Mouse (Mus musculus): ENCODE results near the gene Rapgef2. TPM values are rescaled to one million over a fixed set of nuclear protein-coding genes. Genes with fewer than 3 reads are reported as not detected.

Gene Rapgef2
- total RNA-seq, 2 experiments from 2014 or later = 2.1 to 4.2 TPM

DNA sequence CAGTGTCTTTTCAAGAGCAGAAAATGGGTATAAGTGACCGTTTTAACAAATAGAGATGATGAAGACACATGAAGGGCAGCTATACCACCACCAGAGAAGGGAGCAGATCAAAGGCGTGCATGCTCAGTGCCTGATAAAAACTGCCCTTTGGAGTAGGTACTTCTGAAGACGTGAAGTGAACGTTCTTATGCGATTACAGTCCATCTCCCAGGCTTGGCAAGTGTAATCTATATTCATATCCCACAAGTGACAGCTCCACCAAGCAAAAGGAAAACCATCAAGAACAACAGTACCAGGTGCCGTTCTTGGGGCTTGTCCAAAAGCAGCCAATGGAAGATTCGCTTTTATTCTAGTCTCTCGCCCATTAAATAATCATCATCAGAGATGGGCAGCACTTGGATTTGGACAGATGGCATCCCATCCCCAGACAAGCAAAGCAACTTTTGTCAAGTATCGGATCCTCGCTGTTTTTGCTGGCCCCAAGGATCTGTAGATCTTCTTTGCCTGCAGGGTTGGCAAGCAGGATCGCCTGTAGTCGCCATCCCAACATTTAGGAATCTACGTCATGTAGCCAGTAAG, 1.1 kb downstream of the Rapgef2 start:
- no peak for ATAC-seq (replicated peaks; ENCODE audit: low FRiP score, poor library complexity, severe bottlenecking)

DNA sequence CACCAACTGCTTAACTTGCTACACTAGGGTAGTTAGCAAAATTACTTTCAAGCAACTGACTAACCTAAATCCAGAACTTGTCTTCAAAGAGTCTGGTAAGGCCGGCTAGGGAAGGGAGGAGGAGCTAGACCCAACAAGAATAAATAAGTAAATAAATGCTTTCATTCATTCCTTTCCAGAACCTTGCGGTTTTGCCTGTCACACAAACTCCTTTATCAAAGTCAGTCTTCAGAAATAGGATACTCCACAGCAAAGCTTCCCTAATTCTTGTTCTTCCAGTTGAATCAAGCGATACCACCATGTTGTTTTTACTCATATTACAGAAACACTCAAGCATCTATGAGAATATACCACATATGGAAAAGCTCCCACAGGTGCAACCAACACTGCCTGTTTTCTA, 2.3 kb downstream of the Rapgef2 start:
- no peak for ATAC-seq (replicated peaks; ENCODE audit: low FRiP score, poor library complexity, severe bottlenecking)

DNA sequence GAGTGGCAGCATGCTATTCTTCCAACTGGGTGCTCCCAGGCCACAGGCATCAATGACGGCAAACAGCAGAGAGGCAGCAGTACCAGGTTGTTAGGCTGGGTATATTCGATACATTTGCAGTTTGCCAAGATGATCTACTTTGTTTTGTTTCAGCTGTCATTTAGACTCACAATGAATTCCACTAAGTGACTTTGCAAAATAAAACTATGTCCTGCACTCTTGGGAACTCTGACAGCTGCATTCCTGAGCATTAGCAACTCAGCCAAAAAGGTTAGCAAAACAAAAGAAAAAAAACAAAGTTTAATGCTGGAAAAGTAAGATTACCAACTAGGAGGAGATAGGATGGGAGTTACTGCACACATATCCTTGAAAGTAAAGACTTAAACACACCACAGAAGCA, 3.3 kb downstream of the Rapgef2 start:
- no peak for ATAC-seq (replicated peaks; ENCODE audit: low FRiP score, poor library complexity, severe bottlenecking)

DNA sequence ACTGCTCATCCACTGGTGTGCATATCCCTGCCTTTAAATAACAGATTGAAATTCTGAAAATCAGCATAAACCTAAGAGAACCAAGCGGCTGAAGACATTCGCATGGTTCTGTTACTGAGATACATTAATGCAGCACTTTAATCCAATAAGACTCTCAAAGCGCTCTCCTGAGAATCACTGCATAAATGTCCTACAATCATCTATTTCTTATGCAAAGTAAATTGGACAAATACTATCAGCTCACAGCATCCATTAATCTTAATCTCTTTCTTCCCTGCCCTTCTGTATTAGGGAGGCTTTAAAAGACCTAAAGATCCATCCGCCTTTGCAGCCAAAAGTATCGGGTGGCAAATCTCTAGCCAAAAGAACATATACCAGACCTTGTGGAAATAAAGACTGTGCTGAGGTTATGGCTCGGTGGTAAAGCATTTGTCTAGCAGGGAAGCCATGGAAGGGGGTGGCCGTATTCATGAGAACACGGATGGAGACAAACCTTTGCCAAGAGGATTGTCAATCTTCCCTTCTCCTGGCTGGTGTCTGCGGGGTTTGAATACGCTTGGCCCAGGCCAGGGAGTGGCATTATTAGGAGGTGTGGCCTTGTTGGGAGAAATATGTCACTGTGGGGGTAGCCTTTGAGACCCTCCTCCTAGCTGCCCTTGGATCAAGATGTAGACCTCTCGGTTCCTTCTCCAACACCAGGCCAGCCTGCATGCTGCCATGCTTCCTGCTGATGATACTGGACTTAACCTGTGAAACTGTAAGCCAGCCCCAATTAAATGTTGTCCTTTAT, 10.3 kb downstream of the Rapgef2 start:
- ATAC-seq (replicated peaks; ENCODE audit: low FRiP score, poor library complexity, severe bottlenecking) = no peak

DNA sequence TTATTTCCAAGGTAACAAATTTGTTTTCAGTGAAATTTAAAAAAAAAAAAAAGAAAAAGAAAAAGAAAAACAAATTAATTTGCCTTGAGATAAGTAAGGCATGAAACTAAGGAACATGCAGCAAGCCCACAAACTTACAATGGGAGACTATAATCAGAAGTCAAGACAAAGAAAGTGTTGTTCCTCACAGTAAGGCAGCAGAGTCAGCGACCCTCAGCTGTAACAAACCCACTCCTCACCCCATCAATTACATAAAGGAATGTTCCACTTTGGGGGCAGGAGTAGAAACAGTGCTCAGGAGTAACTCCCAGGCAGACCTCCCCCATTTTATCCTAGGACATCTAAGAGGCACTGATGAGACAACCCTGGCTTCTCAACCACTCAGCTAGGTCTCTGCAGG, 13.0 kb downstream of the Rapgef2 start:
- no peak for ATAC-seq (replicated peaks; ENCODE audit: low FRiP score, poor library complexity, severe bottlenecking)

DNA sequence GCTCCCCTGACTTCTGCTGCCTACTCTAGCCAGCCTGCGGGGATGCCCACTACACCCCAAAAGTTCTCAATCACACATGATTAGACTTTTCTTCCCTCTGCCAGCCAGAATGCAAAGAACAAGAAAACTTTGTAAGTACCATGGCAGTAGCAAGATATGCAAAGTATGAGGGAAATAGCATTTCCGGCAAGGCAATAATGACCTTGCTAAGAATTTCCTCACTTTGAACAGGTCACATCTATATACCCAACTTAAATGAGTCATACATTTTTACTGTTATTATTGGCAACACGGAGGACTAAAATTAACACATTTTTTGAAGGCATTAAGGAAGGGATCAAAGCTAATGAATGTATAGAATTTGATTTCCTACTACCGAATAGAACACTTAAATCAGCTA, 13.4 kb downstream of the Rapgef2 start:
- ATAC-seq (replicated peaks; ENCODE audit: low FRiP score, poor library complexity, severe bottlenecking) = no peak

DNA sequence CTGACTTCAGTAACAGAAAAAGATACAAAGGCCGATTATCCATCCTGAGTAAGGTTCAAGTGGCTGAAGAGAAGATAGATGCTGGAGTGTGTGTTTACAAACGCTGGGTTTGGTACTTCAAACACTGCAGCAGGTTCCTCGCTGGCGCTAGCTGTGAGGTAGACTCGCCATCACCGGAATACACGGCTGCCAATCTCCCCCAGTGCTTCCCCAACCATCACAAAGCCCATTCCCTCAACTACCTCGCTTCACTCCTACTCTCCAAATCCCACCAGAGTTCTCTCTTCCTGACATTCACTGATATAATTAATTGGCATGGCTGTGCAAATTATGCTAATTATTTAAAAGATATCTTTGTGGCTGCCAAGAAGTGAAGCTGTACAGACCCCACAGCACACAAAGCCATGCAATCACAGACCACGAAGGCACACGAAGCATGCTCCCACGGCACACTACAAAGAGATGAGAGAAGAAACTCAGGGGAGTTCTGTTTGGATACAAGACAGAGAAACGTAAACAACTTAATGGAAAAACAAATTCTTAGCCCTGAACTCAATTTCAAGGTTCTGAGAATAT, 15.2 kb downstream of the Rapgef2 start:
- ATAC-seq (replicated peaks; ENCODE audit: low FRiP score, poor library complexity, severe bottlenecking) = no peak

DNA sequence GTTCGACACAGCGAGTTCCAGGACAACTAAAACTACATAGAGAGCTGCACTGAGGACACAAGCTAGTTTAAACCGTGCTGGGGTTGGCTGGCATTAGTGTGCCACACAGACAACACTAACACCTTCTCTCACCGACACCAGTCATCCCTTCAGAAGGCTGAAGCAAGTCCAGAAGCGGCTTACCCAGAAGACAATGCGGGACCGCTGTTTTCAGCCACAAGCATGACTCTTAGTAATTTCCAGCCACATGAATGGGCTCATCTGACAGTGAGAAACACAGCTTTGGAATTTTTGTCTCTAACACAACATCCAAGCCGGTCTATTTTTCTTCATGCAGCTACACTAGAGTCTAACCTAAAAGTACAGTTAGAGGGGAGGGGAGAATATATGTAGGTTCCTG, 16.4 kb downstream of the Rapgef2 start:
- no peak for ATAC-seq (replicated peaks; ENCODE audit: low FRiP score, poor library complexity, severe bottlenecking)

DNA sequence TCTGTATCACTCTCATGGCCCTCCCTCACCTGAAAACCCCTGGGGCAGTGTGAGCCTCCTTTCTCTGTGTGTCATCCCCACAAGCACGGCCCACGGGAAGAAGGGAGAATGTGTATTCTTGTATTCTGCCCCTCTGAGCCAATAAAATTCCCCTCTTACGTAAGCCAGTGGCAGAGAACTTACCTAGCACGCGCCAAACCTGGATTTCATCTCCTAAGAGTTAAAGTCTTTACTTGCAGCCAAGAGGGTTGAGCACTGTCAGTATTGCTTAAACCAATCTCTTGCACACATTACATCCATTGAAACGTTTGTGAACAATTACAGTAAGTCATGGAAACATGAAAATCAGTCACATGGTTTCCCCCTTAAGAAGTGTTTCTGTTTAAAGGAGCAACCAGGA, 19.3 kb downstream of the Rapgef2 start:
- no peak for ATAC-seq (replicated peaks; ENCODE audit: low FRiP score, poor library complexity, severe bottlenecking)

DNA sequence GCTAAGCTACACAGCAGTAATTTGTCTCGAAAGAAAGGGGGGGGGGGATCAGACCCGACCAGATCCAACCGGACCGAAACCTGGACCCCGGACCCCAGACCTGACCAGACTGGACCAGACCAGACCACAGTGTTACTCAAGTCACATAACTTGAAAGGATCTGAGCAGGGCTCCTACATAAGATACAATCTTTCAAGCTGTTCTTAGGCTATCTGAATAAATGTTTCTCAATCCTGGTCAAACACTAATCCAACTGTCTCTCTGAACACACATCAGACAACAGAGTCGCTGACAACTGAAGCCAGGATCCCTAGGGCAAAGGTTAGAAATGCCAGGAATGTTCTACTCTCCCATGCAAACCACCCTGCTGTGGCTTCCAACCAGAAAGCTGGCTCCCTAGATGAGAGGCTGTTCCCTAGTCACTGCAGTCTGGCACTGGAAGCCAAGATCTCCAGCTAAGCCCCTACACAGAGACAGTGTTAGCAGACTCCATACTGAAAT, 24.5 kb downstream of the Rapgef2 start:
- ATAC-seq (replicated peaks; ENCODE audit: low FRiP score, poor library complexity, severe bottlenecking) = no peak

DNA sequence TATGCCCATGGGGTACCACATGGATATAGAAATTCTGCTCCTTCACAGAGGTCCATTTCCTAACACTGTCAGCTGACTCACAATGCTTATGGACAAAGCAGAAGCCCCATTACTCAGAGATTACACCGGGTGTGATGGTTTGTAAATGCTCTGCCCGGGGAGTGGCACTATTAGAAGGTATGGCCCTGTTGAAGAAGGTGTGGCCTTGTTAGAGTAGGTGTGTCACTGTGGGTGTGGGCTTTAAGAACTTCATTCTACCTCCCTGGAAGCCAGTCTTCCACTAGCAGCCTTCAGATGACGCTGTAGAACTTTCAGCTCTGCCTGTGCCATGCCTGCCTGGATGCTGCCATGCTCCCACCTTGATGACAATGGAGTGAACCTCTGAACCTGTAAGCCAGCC, 32.3 kb downstream of the Rapgef2 start:
- ATAC-seq (replicated peaks; ENCODE audit: low FRiP score, poor library complexity, severe bottlenecking) = no peak

DNA sequence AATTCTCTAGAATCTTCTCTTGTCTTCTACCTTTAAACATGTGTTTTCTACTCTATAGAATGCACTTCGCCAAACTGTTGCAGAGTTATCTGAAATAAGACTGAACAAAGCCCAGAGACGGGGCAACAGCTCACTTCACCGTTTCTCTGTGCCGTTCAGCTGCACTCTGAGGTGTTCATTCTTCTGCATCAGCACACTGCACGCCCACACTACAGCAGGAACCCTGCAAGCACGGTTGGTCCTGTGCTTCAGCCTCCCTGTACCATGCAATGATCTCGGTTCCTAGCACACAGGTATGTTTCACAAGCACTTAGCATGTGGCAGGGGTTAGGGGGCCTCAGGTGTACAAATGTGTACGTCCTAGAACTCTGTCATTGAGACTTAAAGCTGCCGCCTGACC, 32.9 kb downstream of the Rapgef2 start:
- no peak for ATAC-seq (replicated peaks; ENCODE audit: low FRiP score, poor library complexity, severe bottlenecking)

DNA sequence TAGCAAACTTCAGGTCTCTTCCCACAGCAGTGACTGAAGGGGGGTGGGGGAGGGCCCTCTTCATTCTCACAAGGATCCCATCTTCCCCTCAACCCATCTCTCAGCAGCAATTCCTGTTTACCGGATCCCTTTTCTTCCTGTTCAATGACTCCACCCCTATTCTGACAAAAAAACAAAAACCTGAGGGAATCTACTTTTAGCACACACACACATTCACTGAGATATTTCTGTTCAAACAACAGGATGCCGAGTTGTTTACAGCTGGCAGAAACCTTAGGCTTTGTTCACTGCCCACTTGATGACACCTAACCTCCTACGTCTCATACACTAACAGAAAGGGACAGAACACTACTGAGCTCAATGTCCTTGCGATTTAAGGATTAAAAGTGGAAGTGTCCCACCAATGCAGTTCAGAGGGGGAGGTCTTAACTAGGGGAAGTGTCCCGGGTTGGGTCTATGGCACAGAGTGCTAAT, 33.4 kb downstream of the Rapgef2 start:
- no peak for ATAC-seq (replicated peaks; ENCODE audit: low FRiP score, poor library complexity, severe bottlenecking)

DNA sequence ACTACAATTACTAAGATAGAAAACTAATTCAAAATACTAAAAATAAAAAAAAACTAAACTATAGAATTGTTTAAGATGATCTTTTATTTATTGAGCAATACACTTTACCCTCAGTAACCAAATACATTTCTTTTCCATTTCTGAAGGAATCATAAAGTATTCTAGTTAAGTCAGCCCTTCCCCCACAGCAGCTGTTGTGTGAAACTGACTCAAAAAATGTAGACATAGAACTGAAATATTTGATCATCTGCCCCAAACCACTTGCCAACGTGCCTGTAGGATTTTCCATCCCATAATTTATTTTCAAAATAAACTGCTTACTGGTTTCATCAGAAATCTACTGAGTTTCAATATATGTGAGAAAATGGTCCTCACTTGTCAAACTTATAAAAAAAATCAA, 36.4 kb downstream of the Rapgef2 start:
- no peak for ATAC-seq (replicated peaks; ENCODE audit: low FRiP score, poor library complexity, severe bottlenecking)

DNA sequence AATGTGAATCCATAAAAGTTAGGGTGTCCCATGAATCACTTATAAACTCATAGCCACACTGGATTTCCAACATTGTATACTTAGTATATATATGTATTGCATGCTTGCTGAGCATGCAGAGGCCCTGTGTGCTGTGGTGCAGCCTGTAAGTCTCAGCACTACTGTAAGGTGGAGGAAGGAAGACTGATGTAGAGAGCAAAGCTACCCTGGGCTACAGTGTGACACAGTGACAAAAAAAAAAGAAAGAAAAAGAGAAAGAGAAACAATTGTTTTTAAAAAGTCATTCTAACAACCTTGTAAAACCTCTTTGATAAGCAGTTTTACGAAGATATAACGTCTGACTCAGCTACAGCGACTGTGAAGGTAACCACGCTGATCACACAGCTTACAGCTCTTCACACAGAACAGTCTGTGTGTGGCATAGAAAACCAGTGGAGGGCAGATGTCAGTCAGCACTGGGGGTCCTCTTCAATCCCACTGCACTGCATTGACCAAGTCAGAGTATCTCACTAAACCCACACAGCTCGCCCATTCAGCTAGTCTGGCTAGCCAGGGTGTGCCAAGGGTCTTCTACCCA, 37.6 kb downstream of the Rapgef2 start:
- ATAC-seq (replicated peaks; ENCODE audit: low FRiP score, poor library complexity, severe bottlenecking) = no peak

DNA sequence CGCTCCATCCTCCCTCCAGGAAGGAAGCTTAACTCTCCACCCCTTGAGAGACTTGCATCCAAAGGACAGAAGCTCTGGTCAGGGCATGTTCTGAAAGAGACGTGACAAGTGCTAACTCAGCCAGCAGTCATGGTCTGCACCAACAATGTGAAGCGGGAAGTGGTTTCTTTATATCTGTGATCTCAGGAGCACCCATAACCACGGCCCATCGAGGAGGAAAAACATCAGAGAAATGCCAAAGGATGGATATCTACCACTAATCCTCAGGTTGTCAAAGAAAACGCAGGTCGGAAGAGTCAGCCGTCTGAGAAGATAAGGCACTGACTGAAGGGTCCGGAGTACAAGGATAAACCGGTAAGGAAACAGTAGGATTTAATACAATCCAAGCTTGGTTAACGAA, 38.1 kb downstream of the Rapgef2 start:
- no peak for ATAC-seq (replicated peaks; ENCODE audit: low FRiP score, poor library complexity, severe bottlenecking)

DNA sequence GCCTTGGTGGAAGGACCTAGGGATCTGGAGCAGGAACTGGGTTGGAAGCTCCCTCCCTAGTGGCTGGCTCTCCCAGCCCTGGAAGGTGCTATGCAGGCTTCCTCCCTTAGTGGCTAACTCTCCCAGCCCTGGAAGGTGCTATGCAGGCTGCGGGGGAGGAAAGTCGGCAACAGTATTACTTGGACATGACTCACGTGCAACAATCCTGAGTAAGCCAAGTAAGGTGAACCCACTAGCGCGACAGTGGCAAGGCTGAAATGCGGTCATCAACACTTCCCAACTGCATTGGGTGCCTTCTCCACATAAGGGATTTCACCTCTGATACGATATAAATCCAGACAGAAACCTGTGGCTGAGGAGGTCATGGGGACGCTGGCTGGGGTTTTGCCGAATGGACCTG, 42.0 kb downstream of the Rapgef2 start:
- no peak for ATAC-seq (replicated peaks; ENCODE audit: low FRiP score, poor library complexity, severe bottlenecking)

DNA sequence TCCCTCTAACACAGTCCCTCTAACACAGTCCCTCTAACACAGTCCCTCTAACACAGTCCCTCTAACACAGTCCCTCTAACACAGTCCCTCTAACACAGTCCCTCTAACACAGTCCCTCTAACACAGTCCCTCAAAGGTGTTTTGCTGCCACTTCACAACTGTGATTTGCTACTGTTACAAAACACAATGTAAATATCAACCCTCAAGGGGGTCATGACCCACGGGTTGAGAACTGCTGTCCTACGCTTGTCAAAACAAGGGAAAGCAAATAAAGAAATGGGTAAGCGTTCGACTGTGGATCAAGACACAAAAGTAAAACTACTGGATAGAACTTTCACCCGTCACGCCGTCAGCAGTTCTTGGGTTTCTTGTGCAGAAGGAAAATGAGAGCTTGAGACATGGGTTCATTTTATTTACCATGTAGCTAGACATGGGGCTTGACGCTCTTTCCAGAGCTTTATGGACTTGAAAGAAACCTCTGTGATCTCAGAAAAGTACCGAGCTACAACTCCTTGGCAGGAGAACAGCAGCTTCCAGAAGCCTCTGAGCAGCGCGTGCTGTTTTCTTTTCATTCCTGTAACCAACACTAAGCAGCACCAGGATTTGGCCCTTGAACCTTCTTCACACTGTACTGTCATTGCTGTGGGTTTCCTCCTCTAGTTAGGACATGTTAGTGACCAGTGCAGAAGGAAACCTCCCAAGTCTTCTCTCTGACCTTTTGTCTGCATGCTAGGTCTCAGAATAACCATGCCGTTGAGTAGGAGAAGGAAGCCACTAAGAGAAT, 43.2 kb downstream of the Rapgef2 start:
- no peak for ATAC-seq (replicated peaks; ENCODE audit: low FRiP score, poor library complexity, severe bottlenecking)

DNA sequence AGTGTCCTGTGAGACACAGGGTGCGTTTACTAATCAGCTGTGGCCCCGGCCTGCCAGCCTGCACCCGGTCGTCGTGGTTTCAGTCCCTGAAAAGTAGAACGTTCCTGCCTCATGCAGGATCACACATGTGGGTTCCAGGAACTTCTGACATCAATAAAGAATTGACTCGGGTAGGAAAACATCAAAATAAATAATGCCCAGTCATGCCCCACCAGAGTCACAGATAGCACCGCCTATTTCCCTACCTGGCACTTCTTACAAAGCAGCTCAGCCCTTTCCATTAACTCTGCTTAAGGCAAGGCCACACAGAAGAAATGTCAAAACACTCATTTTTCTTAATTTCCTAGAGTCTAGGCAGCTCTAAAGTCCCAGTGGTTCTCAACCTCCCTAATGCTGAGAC, 44.0 kb downstream of the Rapgef2 start:
- ATAC-seq (replicated peaks; ENCODE audit: low FRiP score, poor library complexity, severe bottlenecking) = no peak

DNA sequence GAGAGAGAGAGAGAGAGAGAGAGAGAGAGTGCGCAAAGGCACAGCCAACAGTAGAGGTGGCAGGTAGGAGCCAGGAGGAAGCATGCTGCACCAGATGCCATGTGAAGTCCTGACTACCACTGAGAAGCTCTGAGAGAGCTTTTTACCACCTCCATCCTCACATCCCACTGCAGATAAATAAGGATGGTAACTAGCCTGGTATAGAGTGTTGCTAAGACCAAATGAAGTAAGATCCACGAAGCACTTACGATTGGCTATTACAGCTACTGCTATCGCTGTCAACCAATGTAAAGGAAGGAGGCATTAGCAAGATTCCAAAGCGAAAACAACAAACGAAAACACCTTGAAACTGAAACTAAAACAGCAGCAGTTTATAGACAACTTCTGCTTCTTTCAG, 47.3 kb downstream of the Rapgef2 start:
- no peak for ATAC-seq (replicated peaks; ENCODE audit: low FRiP score, poor library complexity, severe bottlenecking)
